Mouse (Mus musculus): ENCODE measurements around the gene Baiap2l1. TPM values are rescaled to one million over a fixed set of nuclear protein-coding genes. Genes with fewer than 3 reads are reported as not detected.

The Baiap2l1 gene
- polyA plus RNA-seq, 1 experiment from 2014 or later, result 25.3 TPM

GRCm38 (mm10) chr5:144274904-144275303, 83.0 kb downstream of the Baiap2l1 start:
- H3K4me1 ChIP-seq (replicated peaks; ENCODE audit: control insufficient read depth, insufficient read depth), result no peaks in the 10 kb centered on the region
- H3K36me3 ChIP-seq (ENCODE audit: control insufficient read depth, insufficient read depth, low read length), result peaks cover 7% of the 10 kb centered on the region
- TF ChIP-seq CTCF (IDR thresholded peaks at IDR 0.05; ENCODE audit: low read depth) (no peak), EP300 (optimal IDR thresholded peaks at IDR 0.05) (no peak)
- H3K27me3 ChIP-seq (ENCODE audit: control insufficient read depth, insufficient read depth, low read length), result no peaks in the 10 kb centered on the region
- no peak overlapping the region for H3K9ac ChIP-seq (ENCODE audit: low read length)
- 69% methylated on average over 6 of the region's 6 CpGs for WGBS
- ATAC-seq (ENCODE audit: low FRiP score, low TSS enrichment), result no peak
- no peak for DNase-seq (ENCODE audit: low spot score)
- no peak overlapping the region for H3K27ac ChIP-seq (replicated peaks)
- H3K9me3 ChIP-seq (ENCODE audit: control insufficient read depth, low read length), result no peaks in the 10 kb centered on the region
- H3K4me3 ChIP-seq (ENCODE audit: low read depth, low read length), result no peak overlapping the region
- H3K4me2 ChIP-seq (replicated peaks; ENCODE audit: low read depth), result no peak overlapping the region

GRCm38 (mm10) chr5:144271772-144272171, 86.1 kb downstream of the Baiap2l1 start:
- no peak for DNase-seq (ENCODE audit: low spot score)
- Histone ChIP-seq H3K36me3 (ENCODE audit: control insufficient read depth, insufficient read depth, low read length) (peaks cover 2% of the 10 kb centered on the region), H3K4me3 (ENCODE audit: low read depth, low read length) (no peak overlapping the region)

DNA sequence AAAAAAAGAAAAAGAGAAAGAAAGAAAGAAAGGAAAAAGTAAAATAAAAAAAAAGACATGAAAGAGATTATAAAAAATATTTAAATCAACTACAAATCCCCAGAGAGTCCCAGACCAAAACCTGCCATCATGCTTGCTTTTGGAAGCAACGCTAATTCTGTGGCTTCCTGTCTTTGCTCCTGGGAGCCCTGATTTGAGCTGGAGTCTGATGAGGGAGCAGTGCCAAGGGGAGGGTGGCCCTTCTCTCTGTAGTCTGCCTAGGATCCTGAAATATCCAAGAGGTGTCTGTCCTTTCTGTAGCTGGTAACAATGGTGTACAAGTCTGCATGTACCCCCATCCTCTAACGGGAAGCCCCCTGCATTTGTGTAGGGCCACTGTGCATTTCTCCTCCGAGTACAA, 86.8 kb downstream of the Baiap2l1 start:
- no peak for ATAC-seq (ENCODE audit: low FRiP score, low TSS enrichment)
- no peaks in the 10 kb centered on the region for H3K27me3 ChIP-seq (ENCODE audit: control insufficient read depth, insufficient read depth, low read length)
- no peak overlapping the region for H3K4me2 ChIP-seq (replicated peaks; ENCODE audit: low read depth)
- no peak overlapping the region for H3K27ac ChIP-seq (replicated peaks)
- no peaks in the 10 kb centered on the region for H3K4me1 ChIP-seq (replicated peaks; ENCODE audit: control insufficient read depth, insufficient read depth)
- H3K9ac ChIP-seq (ENCODE audit: low read length), result no peak overlapping the region
- no peak for TF ChIP-seq CTCF (IDR thresholded peaks at IDR 0.05; ENCODE audit: low read depth)
- TF ChIP-seq EP300 (optimal IDR thresholded peaks at IDR 0.05), result no peak
- WGBS, result 72% methylated on average over 3 of the region's 3 CpGs
- no peak overlapping the region for H3K4me3 ChIP-seq (ENCODE audit: low read depth, low read length)
- DNase-seq (ENCODE audit: low spot score), result no peak
- H3K9me3 ChIP-seq (ENCODE audit: control insufficient read depth, low read length), result no peaks in the 10 kb centered on the region
- H3K36me3 ChIP-seq (ENCODE audit: control insufficient read depth, insufficient read depth, low read length), result peaks cover 7% of the 10 kb centered on the region

More at GRCm38 (mm10) chr5:144271772-144272171, 86.1 kb downstream of the Baiap2l1 start:
- Histone ChIP-seq H3K4me1 (replicated peaks; ENCODE audit: control insufficient read depth, insufficient read depth) (no peaks in the 10 kb centered on the region), H3K27me3 (ENCODE audit: control insufficient read depth, insufficient read depth, low read length) (no peaks in the 10 kb centered on the region), H3K9ac (ENCODE audit: low read length) (no peak overlapping the region), H3K4me2 (replicated peaks; ENCODE audit: low read depth) (no peak overlapping the region), H3K9me3 (ENCODE audit: control insufficient read depth, low read length) (no peaks in the 10 kb centered on the region), H3K27ac (replicated peaks) (no peak overlapping the region)
- TF ChIP-seq CTCF (IDR thresholded peaks at IDR 0.05; ENCODE audit: low read depth) (no peak), EP300 (optimal IDR thresholded peaks at IDR 0.05) (no peak)
- 34% methylated on average over 5 of the region's 5 CpGs for WGBS
- ATAC-seq (ENCODE audit: low FRiP score, low TSS enrichment), result no peak

DNA sequence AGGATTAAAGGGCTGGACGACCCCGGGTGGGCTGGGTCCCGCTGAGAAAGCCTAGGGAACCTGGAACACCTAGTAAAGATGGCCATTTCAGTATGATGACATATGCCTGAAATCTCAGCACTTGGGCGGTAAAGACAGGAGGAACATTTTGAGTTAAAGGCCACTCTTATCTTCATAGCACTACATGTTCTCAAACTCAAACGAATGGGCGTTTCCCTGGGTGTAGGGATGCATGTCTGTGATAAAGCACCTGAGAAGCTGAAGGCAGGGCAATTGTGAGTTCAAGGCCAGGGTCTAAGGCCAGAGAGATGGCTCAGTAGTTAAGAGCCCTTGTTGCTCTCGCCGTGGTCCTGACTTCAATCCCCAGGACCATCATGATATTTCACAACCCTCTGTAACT, 87.5 kb downstream of the Baiap2l1 start:
- Histone ChIP-seq H3K4me1 (replicated peaks; ENCODE audit: control insufficient read depth, insufficient read depth) (no peaks in the 10 kb centered on the region), H3K4me3 (ENCODE audit: low read depth, low read length) (no peak overlapping the region), H3K27me3 (ENCODE audit: control insufficient read depth, insufficient read depth, low read length) (no peaks in the 10 kb centered on the region), H3K36me3 (ENCODE audit: control insufficient read depth, insufficient read depth, low read length) (peaks cover 7% of the 10 kb centered on the region; the same call in 1 of the 2 replicates), H3K9me3 (ENCODE audit: control insufficient read depth, low read length) (no peaks in the 10 kb centered on the region), H3K9ac (ENCODE audit: low read length) (no peak overlapping the region), H3K27ac (replicated peaks) (no peak overlapping the region), H3K4me2 (replicated peaks; ENCODE audit: low read depth) (no peak overlapping the region)
- 83% methylated on average over 8 of the region's 8 CpGs for WGBS
- ATAC-seq (ENCODE audit: low FRiP score, low TSS enrichment) (no peak), DNase-seq (ENCODE audit: low spot score) (no peak)
- TF ChIP-seq CTCF (IDR thresholded peaks at IDR 0.05; ENCODE audit: low read depth) (no peak), EP300 (optimal IDR thresholded peaks at IDR 0.05) (no peak)

DNA sequence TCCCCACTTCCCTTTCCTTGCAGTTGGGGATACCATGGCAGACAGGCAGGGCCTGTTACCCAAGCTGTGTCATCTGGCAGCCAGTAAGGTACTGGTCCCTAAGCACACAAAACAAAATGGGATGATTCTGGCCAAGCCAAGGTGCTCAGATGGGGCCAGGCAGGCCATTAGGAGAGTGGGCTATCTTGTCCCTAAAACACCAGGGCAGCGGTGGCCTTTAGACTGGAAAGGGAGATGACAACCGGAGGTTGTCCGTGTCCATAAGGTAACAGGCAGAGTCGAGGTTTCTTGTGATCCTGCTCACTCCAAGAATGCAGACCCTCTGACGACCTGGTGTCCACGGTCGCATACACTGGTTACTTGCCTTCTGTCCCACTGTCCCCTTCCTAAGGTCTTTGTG, 88.0 kb downstream of the Baiap2l1 start:
- no peak for TF ChIP-seq CTCF (IDR thresholded peaks at IDR 0.05; ENCODE audit: low read depth)
- TF ChIP-seq EP300 (optimal IDR thresholded peaks at IDR 0.05), result no peak
- DNase-seq (ENCODE audit: low spot score) (no peak), ATAC-seq (ENCODE audit: low FRiP score, low TSS enrichment) (no peak)
- Histone ChIP-seq H3K9ac (ENCODE audit: low read length) (no peak overlapping the region), H3K27ac (replicated peaks) (no peak overlapping the region), H3K27me3 (ENCODE audit: control insufficient read depth, insufficient read depth, low read length) (no peaks in the 10 kb centered on the region), H3K4me3 (ENCODE audit: low read depth, low read length) (no peak overlapping the region), H3K4me2 (replicated peaks; ENCODE audit: low read depth) (no peak overlapping the region), H3K4me1 (replicated peaks; ENCODE audit: control insufficient read depth, insufficient read depth) (no peaks in the 10 kb centered on the region), H3K36me3 (ENCODE audit: control insufficient read depth, insufficient read depth, low read length) (peaks cover 9% of the 10 kb centered on the region), H3K9me3 (ENCODE audit: control insufficient read depth, low read length) (no peaks in the 10 kb centered on the region)
- 94% methylated on average over 7 of the region's 7 CpGs for WGBS

GRCm38 (mm10) chr5:144267535-144268241, 90.2 kb downstream of the Baiap2l1 start:
- Histone ChIP-seq H3K4me2 (replicated peaks; ENCODE audit: low read depth) (no peak overlapping the region), H3K4me3 (ENCODE audit: low read depth, low read length) (no peak overlapping the region), H3K9me3 (ENCODE audit: control insufficient read depth, low read length) (no peaks in the 10 kb centered on the region), H3K9ac (ENCODE audit: low read length) (no peak overlapping the region), H3K27me3 (ENCODE audit: control insufficient read depth, insufficient read depth, low read length) (no peaks in the 10 kb centered on the region), H3K36me3 (ENCODE audit: control insufficient read depth, insufficient read depth, low read length) (peaks cover 16% of the 10 kb centered on the region), H3K27ac (replicated peaks) (no peak overlapping the region), H3K4me1 (replicated peaks; ENCODE audit: control insufficient read depth, insufficient read depth) (no peaks in the 10 kb centered on the region)
- DNase-seq (ENCODE audit: low spot score) (no peak), ATAC-seq (ENCODE audit: low FRiP score, low TSS enrichment) (peak; percentile 12)
- TF ChIP-seq CTCF (IDR thresholded peaks at IDR 0.05; ENCODE audit: low read depth), result no peak
- TF ChIP-seq EP300 (optimal IDR thresholded peaks at IDR 0.05), result no peak
- WGBS, result 75% methylated on average over 8 of the region's 8 CpGs
